Mouse (Mus musculus) forelimb bud, embryonic 11.5 days (tissue): ENCODE results near the gene Cntn2.

Source experiments
- DNase-seq: peaks from one replicate; pipeline ENCODE4 v3.0.0-alpha.2; 2012; ENCODE audit warnings: low read depth, low spot score

Gene Cntn2

DNA sequence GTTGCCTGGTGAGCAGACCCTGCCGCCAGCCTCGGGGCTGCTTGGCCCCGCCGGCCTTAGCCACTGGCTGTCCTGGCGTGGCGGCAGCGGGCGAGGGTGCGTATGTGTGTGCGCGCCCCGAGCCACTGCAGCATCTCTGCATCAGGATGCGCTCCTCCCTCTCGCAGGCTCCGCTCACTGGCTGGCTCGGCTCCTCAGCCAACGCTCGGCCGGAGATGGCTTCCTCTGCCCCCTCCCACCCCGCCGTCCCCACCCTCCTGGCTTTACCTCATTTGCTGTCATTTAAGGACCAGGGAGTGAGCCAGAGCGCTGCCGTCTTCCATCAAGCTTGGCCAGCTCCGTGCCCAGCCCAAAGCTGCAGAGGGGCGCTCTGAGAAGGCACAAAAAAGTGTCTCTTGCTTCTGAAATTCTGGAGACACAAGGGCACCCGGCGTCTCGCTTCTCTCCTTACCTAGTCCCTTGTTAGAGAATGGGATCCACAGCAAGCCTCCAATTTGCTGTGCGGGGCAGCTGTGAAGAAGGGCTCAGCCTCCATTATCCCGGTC is at the start of gene Cntn2:
Gene Cntn2 (minus strand): TSS at position 495 of the 545 bp plus-strand sequence.
- no peak for DNase-seq

DNA sequence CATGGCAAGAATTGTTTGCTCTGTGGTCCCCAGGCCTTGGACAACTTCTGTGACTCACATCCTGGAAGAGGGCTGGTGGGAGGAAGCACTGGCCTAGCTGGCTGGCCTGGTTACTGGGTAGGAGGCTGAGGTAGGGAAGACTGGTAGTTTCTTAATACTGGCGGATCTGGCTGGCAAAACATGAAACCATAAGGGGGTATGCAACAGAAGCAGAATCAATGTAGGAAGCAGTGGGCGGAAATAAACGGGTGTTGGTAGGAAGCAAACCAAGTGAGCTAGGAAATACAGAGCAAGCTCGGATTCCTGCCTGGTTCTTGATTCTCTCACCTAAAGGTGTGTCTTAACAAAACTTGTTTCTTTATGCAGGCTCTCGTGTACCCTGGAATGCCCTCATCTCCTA is 49.1 kb upstream of the Cntn2 start:
- DNase-seq: no peak

DNA sequence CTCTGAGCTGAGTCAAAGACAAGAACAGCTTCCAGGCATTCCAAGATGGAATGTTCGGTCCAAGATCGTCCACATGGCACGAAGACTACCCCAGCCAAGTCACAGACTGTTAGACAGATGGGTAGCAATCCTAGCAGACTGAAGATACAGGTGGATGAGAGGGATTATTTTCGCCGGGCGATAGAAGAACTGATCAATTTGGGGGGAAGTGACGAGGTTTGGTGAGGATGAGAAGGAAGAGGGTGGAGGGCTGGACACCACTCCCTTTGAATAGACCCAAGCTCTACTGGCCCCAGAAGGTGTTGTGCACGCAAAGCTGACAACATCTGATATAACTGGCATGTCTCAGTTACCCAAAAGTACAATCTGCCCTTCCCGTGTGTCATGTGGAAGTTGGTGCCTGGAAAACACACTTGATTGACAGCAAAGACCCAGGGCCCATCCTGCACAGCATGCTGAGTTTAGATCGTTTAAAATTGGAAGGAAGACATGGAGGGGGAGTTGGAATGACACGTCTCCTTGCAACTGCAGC is 48.4 kb upstream of the Cntn2 start:
- DNase-seq: no peak

- no peak for DNase-seq
Observed at GRCm38 (mm10) chr1:132586679-132587201, 43.7 kb upstream of the Cntn2 start.

DNA sequence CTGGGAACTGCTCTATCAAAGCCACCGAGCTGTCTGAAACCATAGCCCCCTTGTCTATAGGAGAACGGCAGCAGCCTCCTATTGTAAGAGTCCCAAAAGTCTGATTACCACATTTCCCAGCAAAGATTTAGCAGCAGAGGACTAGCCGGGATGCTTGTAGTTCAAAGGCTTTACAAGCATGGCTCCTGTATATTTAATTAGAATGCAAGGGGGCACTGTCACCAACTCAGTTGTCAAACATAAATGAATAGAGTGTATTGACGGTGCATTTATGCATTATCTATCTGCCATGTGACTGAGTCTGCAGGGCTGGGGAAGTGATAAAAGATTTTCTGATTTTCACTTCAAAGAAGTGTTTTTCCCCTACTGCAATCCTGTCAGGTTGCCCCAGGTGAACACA is 42.3 kb upstream of the Cntn2 start:
- no peak for DNase-seq

DNA sequence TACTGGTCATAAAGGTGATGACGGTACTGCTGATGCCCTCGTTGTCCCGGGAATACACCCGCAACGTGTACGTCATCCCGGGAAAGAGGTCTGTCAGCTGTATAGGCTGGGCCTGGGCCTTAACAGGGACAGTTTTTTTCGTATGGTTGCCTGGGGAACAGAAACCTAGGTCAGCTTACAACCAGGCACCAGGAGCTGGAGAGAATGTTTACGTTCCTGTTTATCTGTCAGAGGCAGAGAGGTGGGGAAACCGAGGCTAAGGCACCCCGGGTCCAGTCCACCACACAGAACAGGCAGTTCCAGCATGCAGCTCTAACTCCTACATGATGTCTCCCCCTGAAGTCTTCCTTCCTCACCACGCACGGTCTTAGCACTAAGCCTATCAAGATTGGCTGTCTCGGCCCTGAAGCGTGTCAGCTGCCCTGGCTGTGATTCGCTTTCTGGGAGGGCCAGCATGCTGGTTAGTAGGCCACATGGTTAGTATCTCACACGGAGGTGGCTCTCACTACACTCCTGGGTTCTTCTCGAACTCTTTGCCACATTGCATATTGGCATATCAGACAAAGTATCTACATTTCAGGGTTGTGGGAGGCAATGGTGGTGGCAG is 40.0 kb upstream of the Cntn2 start:
- no peak for DNase-seq

- peak; percentile 10 for DNase-seq
Observed at GRCm38 (mm10) chr1:132581845-132582839, 39.1 kb upstream of the Cntn2 start.

GRCm38 (mm10) chr1:132580063-132580462 is 37.0 kb upstream of the Cntn2 start:
- no peak for DNase-seq

GRCm38 (mm10) chr1:132576845-132577244 is 33.8 kb upstream of the Cntn2 start:
- DNase-seq: no peak

DNA sequence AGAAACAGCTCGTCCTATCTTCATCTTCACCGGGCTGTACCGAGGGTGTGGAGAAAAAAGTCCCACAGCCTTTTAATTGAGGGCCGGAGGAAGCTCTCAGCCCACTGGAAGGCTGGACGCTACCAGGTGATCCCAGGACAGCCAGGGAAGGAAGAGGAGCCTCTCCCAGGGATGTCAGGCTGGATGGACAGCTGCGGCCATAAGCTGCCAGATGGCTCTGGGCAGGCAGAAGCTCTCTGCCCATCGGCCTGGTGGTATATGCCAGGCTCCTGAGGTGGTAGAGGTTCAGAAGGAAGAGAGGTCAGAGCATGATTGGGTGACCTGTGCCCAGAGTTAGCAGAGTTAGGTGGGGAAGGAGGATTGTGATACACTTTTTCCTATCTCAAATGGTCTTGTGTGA is 29.8 kb upstream of the Cntn2 start:
- no peak for DNase-seq

DNA sequence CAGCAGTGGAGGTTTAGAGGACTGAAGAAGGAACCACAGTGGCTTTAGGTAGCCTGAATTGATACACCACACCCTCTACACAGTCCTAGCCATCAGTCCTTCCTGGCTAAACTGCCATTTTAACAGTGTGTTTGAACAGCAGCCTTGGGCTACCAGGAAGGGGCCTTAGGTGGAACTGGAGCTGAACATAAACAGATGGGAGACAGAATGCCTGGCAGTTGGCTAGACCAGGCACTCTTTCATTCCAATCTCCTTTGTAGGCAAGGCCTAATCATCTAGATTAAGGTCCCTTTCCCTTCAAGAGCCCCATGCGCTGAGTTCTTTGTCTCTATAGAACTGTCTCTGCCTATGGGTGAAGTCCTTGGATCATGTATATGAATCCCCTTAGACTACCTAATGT is 28.6 kb upstream of the Cntn2 start:
- DNase-seq: no peak

GRCm38 (mm10) chr1:132570906-132571305 is 27.9 kb upstream of the Cntn2 start:
- DNase-seq: no peak

DNA sequence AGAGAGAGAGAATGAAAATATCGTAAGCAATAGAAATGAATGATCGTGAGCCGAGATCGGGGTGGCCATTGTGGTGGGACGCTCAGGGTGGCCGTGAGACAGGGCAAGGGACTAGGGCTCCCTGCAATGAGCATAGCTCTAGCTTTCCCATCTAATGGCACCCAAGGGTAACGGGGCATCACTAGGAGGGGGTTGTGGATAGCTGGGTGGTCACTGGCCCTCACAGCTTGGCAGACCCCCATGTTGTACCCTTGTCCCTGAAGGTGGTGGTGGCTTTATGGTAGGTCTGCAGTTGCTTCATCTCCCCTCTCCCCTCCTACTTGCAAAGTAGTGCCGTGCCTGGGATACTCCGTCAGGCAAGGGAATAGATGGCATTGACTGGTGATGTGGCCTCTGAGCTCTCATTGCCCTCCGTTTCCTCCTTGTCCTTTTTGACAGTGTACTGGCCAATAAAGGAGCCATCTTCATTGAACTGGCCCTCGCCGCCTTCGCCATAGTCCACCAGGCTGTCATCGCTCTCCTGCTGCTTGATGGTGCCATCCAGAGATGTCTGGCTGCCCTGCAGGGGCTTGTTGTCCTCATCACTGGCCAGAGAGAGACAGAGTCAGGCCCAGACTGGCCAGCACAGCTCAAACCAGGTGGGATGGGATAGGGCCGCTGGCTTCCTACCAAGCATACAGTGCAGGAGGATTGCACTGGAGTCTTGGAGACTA is 27.2 kb upstream of the Cntn2 start:
- no peak for DNase-seq

GRCm38 (mm10) chr1:132569516-132569915 is 26.5 kb upstream of the Cntn2 start:
- DNase-seq: no peak

GRCm38 (mm10) chr1:132567336-132568125 is 24.5 kb upstream of the Cntn2 start:
- no peak for DNase-seq

- DNase-seq: no peak
Observed at GRCm38 (mm10) chr1:132565766-132566165, 22.7 kb upstream of the Cntn2 start.

DNA sequence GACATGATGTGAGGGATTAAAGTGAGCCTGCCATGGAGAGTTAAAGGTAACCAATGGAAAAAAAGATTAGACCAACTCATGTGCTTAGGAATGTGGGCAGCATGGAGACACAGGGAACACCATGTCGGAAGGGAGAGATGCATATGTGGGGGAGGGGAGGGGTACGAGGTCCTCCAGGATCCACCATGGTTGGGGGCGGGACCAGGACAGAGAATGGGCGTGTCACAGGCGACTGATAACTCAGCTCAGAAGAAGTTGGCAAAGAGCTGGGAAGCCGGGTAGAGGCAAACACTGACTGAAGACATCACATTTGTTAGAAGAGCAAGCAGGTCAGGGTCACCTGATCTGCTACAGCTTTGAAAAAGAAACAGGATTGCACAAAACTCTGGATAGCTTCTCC is 21.9 kb upstream of the Cntn2 start:
- no peak for DNase-seq

DNA sequence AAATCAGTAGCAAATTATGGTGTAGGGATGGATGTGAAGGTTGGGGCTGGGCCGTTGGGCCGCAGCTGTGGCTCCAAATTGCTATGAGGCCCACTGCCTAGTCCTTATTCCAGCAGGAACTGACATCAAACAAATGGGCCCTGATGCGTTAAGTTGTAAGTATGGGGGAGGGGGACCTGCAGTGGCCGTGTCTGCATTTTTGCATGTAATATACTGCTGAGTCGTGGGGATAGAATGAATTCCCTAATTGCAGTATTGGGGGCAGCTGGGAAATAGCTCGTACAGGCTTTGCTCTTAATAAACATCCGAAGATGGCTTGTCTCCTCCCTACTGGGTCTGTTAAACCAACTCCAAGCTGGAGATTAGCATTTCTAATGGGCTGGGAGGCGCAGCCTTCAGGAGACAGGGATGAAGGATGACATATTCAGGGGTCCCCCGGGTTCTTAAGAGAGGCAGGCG is 19.3 kb upstream of the Cntn2 start:
- DNase-seq: no peak

DNA sequence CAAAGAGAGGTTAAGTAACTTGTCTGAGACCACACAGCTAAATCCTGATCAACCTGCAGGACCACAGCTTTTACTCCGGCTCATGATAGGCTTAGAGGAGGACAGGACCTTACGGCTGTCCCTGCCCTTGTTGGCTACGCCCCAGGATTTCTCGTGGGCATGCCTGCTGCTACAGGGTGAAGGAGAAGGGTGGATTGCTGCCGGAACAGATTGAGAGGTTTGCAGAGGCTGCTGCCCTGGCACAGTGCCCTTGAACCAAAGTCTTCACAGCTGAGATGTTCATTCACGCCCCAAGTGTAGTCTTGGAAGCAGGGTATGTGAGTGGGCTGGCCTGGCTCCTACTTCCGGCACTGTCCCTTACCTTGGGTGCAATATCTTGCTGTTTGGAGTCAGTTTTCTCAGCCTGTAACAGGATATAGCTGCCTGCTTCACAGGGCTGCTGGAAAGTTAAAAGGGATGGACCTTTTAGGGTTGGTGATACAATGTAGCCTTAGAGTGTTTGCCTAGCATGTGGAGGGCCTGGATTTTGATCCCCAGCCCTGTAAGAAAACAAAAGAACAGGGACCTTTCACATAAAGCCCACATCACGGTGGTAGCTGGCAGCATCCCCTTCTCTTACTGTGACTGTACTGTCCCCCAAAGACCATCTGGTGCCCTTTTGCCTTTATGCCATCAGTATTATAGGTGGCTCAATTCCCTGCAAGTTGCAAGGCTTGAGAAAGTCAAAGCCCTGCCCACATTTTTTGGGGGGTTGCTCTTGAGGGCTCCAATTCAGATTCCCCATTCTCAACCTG is 18.0 kb upstream of the Cntn2 start:
- no peak for DNase-seq

DNA sequence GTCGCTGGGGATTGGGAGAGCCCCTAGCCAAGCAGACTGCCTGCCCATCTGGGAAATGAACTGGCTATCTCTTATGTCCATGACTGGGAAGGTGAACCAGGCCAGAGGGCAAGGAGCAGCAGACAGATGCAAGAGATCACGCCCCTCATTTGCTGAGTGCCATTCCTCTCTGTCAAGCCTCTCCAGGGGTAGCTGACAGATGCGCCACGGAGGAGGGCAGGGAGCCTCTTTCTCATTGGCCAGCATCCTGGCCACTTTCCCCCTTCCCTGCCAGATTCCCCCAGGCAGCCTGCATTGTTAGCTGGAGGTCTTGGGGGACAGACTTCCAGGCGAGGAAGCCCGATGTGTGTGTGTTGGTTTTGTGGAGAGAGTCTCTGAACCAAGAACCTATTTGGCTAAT is 16.0 kb upstream of the Cntn2 start:
- DNase-seq: no peak
